Mouse (Mus musculus) sigmoid colon, adult 10 weeks (tissue): ENCODE data around the gene Card11. TPM values are rescaled to one million over a fixed set of nuclear protein-coding genes. Genes with fewer than 3 reads are reported as not detected.

ENCODE experiments used
- polyA plus RNA-seq: library from polyadenylated mRNA; stranded (reverse); fragments of 350-450 nt; fragmentation: Illumina TruSeq; extraction: RNeasy Lipid Tissue Mini Kit (QIAGEN cat#74804); gene quantifications from one replicate; pipeline ENCODE4 v1.2.3, GENCODE M21; 2014; ENCODE audit warnings: low read depth, low replicate concordance

Gene Card11
- 0.35 TPM for polyA plus RNA-seq

DNA sequence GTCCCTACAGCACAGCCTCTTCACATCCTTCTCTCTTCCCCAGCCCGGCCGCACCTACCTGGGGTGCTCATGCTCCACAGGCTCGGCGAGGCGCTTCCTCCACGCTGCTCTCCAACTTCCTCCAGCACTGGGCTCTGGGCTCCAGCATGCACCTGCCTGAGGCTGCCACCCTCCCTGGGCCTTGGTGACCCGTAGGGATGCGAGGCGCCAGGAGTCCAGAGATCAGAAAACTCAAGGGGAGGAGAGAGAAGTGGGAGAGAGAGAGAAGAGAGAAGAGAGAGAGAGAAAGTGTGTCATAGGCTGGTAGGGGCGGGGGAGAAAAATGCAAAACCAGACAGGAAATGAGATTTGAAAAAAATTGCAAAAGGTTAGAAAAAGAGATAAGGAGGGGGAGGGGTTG is at the start of gene Card11:
Gene Card11, minus strand, starts transcription at position 234 of the 400 bp plus-strand sequence.

DNA sequence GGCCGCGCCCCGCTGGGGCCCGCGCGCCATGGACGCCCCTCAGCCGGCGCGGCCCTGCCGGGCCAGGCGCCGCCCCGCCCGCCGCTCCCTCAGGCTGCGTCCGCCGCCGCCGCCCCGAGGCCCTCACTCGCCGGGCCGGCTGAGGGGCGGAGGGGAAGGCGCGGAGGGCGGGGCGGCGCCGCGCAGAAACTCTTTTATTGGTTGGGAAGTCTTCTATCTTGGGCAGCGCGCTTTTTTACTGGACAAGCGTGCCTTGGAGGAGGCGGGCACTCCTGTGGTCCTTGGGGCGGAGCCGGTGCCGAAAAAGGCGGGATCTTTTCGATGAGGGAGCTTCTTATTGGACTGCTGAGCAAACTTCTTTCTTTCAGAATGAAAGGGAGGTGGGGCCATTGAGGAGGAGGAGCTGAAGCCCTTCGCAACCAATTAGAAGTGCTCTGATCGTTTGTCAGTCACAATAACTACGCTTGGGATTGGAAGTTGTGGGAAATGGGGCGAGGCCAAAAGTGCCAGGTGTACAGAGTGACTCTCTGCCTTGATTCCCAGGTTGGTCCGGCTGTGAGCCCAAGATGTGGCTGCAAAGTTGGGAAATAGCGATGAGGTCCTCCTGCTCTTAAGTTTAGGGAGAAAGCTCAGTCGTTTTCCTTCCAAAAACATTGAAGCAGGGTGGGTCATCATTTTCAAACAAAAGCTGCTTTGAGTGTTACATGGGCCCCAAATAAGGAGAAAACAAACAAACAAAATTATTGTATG is 169.9 kb downstream of the Card11 start, which contains the start of gene Gna12:
Gene Gna12, minus strand, starts transcription at position 118 of the 750 bp plus-strand sequence.

Other genes with a start within 250 kb of the Card11 start
- 2.3 TPM for gene Gna12, start 170.2 kb downstream of the Card11 start, polyA plus RNA-seq
- gene Sdk1, start 240.9 kb upstream of the Card11 start, polyA plus RNA-seq = 0.57 TPM